16 mouse cellular contexts compared by ENCODE assay signal in genomic region chr1:128532632-128533031, GRCm38 (mm10). TPM values are rescaled to one million over a fixed set of nuclear protein-coding genes. Genes with fewer than 3 reads are reported as not detected.
DNase-seq lines count a peak whose midpoint lies in the region; ATAC-seq and TF ChIP-seq lines count a peak whose summit lies in the region.
"Had no signal": no experiment of that assay in that cellular context is flagged by ENCODE, and none has a peak within 500 bp of the region (broad histone marks: within the 10 kb centered on the region; RNA-seq: fewer than 3 reads in every experiment).

No protein-coding gene starts in this region.

- TF ChIP-seq CTCF in lung, adult 2 months (IDR thresholded peaks at IDR 0.05; ENCODE audit: insufficient read depth, low read length): no peak
- TF ChIP-seq CTCF in forebrain, postnatal 0 days (IDR thresholded peaks at IDR 0.05; ENCODE audit: low read depth): no peak
- TF ChIP-seq CTCF in midbrain, postnatal 0 days (IDR thresholded peaks at IDR 0.05): no peak

- H3K9ac ChIP-seq in forebrain, postnatal 0 days: no peak overlapping the region
- no peak overlapping the region for H3K9ac ChIP-seq in midbrain, postnatal 0 days (replicated peaks; ENCODE audit: low read length, poor library complexity, severe bottlenecking)
- H3K9ac ChIP-seq: limb, embryonic 13.5 days had no signal

- no peaks in the 10 kb centered on the region for H3K9me3 ChIP-seq in forebrain, postnatal 0 days (ENCODE audit: low read length)
- no peaks in the 10 kb centered on the region for H3K9me3 ChIP-seq in midbrain, postnatal 0 days (ENCODE audit: low read length)
- H3K9me3 ChIP-seq: limb, embryonic 13.5 days had no signal

- no peak for TF ChIP-seq POLR2A in lung, adult 2 months (IDR thresholded peaks at IDR 0.05; ENCODE audit: borderline replicate concordance, extremely low read depth, low read depth, low read length)

- 17% methylated on average over 4 of the region's 4 CpGs for WGBS in lung, adult 2 months
- WGBS in forebrain, postnatal 0 days: 2% methylated on average over 4 of the region's 4 CpGs
- 4% methylated on average over 4 of the region's 4 CpGs for WGBS in midbrain, postnatal 0 days

- DNase-seq in frontal cortex, postnatal 25 days (ENCODE audit: low spot score in 2 of 2): no peak
- DNase-seq in lung, adult 18-20 months: peak; percentile 8 to 12
- no peak for DNase-seq in lung, adult 2 months
- peak; percentile 43 for DNase-seq in forebrain, postnatal 0 days
- DNase-seq in midbrain, postnatal 0 days (ENCODE audit: low spot score): peak; percentile 40
- DNase-seq in cerebellum, adult 11 months: no peak
- DNase-seq in adrenal gland, postnatal 25 days: no peak
- DNase-seq: B cell, adult 2 months; cerebellum, adult 2 months; thymus, postnatal 14 days had no signal

- H3K27ac ChIP-seq in forebrain, postnatal 0 days (ENCODE audit: low read depth, low read length): no peak overlapping the region
- no peak overlapping the region for H3K27ac ChIP-seq in midbrain, postnatal 0 days (ENCODE audit: low read depth, low read length)
- H3K27ac ChIP-seq: layer of hippocampus, adult 2 months; limb, embryonic 13.5 days; macrophage had no signal

- no peaks in the 10 kb centered on the region for H3K27me3 ChIP-seq in forebrain, postnatal 0 days (ENCODE audit: insufficient read depth, low read length)
- H3K27me3 ChIP-seq in midbrain, postnatal 0 days (ENCODE audit: insufficient read depth, low read length): no peaks in the 10 kb centered on the region
- H3K27me3 ChIP-seq: limb, embryonic 13.5 days had no signal

- no peak overlapping the region for H3K4me2 ChIP-seq in forebrain, postnatal 0 days (ENCODE audit: low read depth)
- no peak overlapping the region for H3K4me2 ChIP-seq in midbrain, postnatal 0 days (ENCODE audit: low read depth, low read length, poor library complexity, severe bottlenecking)
- H3K4me2 ChIP-seq: limb, embryonic 13.5 days had no signal

- H3K4me3 ChIP-seq in lung, adult 2 months (replicated peaks; ENCODE audit: extremely low read depth, low read depth, low read length): no peak overlapping the region
- no peak overlapping the region for H3K4me3 ChIP-seq in forebrain, postnatal 0 days (ENCODE audit: low read depth, low read length)
- no peak overlapping the region for H3K4me3 ChIP-seq in midbrain, postnatal 0 days (ENCODE audit: low read depth, low read length)
- H3K4me3 ChIP-seq: erythroblast, embryonic 14.5 days; layer of hippocampus, adult 2 months; limb, embryonic 13.5 days had no signal

- no peaks in the 10 kb centered on the region for H3K36me3 ChIP-seq in forebrain, postnatal 0 days (ENCODE audit: insufficient read depth)
- no peaks in the 10 kb centered on the region for H3K36me3 ChIP-seq in midbrain, postnatal 0 days (ENCODE audit: insufficient read depth, low read length)
- H3K36me3 ChIP-seq: limb, embryonic 13.5 days had no signal

- peak; percentile 62; the same call in 1 of the 2 replicates for ATAC-seq in frontal cortex, adult (ENCODE audit: low TSS enrichment)
- peak; percentile 67 for ATAC-seq in forebrain, postnatal 0 days
- ATAC-seq in midbrain, postnatal 0 days (ENCODE audit: low FRiP score): no peak
- ATAC-seq: hindbrain, embryonic 16.5 days had no signal

- 0 out of 2 replicates have a peak, but pooled peaks cover 4% of the 10 kb centered on the region for H3K4me1 ChIP-seq in lung, adult 2 months (ENCODE audit: control insufficient read depth, insufficient read depth, low read length)
- H3K4me1 ChIP-seq in forebrain, postnatal 0 days (ENCODE audit: insufficient read depth): no peaks in the 10 kb centered on the region
- no peaks in the 10 kb centered on the region for H3K4me1 ChIP-seq in midbrain, postnatal 0 days (ENCODE audit: insufficient read depth, low read length)
- H3K4me1 ChIP-seq: limb, embryonic 13.5 days had no signal

RNA-seq across cellular contexts. Expression of gene Cxcr4, which starts 59.5 kb away (rescaled TPM):
- polyA plus RNA-seq in lung, adult 2 months (2012; rRNA removed): 163 and 178 TPM in 2 replicates
- 41.3 and 44.9 TPM in 2 replicates for total RNA-seq in forebrain, postnatal 0 days (2014; rRNA removed)
- polyA plus RNA-seq in forebrain, postnatal 0 days (2015; fragmentation: Nextera tagmentation; extraction: Ambion mirVana): 4.9 and 5.8 TPM in 2 replicates
- 19.3 and 28.5 TPM in 2 replicates for total RNA-seq in midbrain, postnatal 0 days (2014; rRNA removed)
- polyA plus RNA-seq in midbrain, postnatal 0 days (2015; fragmentation: Nextera tagmentation; extraction: Ambion mirVana): 1.5 and 1.7 TPM in 2 replicates
- 11.4 and 14.2 TPM in 2 replicates for total RNA-seq in adrenal gland, postnatal 25 days (2021)
- polyA plus RNA-seq: erythroblast, embryonic 14.5 days had no signal

Comparison
In these comparisons a context has a peak if more than half of its experiments do, and no peak if none do; other contexts are left out.
1. DNase-seq: peak in lung, adult 18-20 months (2 of 2), forebrain, postnatal 0 days (single experiment) and midbrain, postnatal 0 days (single experiment); none in frontal cortex, postnatal 25 days (0 of 2), lung, adult 2 months (single experiment), cerebellum, adult 11 months (single experiment) and adrenal gland, postnatal 25 days (single experiment).